Mouse (Mus musculus) T-helper 2 cell (primary cell): ENCODE data around the gene Gm10147.
"Not testable (repeated sequence)": the region's sequence is repeated elsewhere in the genome, so short reads cannot be mapped to it uniquely, and the experiment has no call there.

Source experiments
- in situ Hi-C: fragments of 300-600 bp; cut with MboI, MseI; formaldehyde crosslinking; loops from one replicate; pipeline ENCODE4 v1.15.1; 2025; ENCODE audit warnings: high pct_unique_total_duplicates

The Gm10147 gene

GRCm38 (mm10) chrX:28607742-28608141 lies at the start of gene Gm10147:
TSS of gene Gm10147 (minus strand) at chrX:28607842.
- in situ Hi-C loops = not testable (repeated sequence)
